Mouse (Mus musculus) erythroblast, embryonic 14.5 days (primary cell): Measurements from ENCODE around the gene Rab34. TPM values are rescaled to one million over a fixed set of nuclear protein-coding genes. Genes with fewer than 3 reads are reported as not detected.
"Not testable (repeated sequence)": the region's sequence is repeated elsewhere in the genome, so short reads cannot be mapped to it uniquely, and the experiment has no call there.

ENCODE experiments used
- H3K27me3 ChIP-seq: 2 replicates; pipeline ENCODE4 v1.6.1; 2012; ENCODE audit warnings: inconsistent platforms; ENCODE audit not compliant: control insufficient read depth
- H3K36me3 ChIP-seq: 2 replicates; pipeline ENCODE4 v1.6.1; 2012; ENCODE audit warnings: mild to moderate bottlenecking, inconsistent platforms; ENCODE audit not compliant: control insufficient read depth
- H3K4me1 ChIP-seq: 2 replicates; pipeline ENCODE4 v1.6.1; 2012; ENCODE audit warnings: inconsistent platforms; ENCODE audit not compliant: control insufficient read depth
- H3K4me3 ChIP-seq: replicated peaks from 2 replicates; pipeline ENCODE3; 2012; ENCODE audit warnings: moderate library complexity, mild to moderate bottlenecking, inconsistent platforms
- H3K9me3 ChIP-seq: 2 replicates; pipeline ENCODE4 v1.6.1; 2012; ENCODE audit warnings: low read length, inconsistent platforms, mixed read lengths; ENCODE audit not compliant: control insufficient read depth
- GATA1 ChIP-seq: IDR thresholded peaks from 2 replicates; pipeline ENCODE4 v1.6.1; 2012; ENCODE audit warnings: low read length, inconsistent platforms, mixed read lengths
- TAL1 ChIP-seq: IDR thresholded peaks from 3 replicates; pipeline ENCODE4 v1.6.1; 2012; ENCODE audit warnings: low read length, inconsistent platforms, mixed read lengths
- polyA plus RNA-seq: library from polyadenylated mRNA; stranded (reverse); fragments of >175 nt; gene quantifications from 2 replicates; pipeline ENCODE4 v1.2.3, GENCODE M21; 2012

Gene Rab34
- polyA plus RNA-seq, 1 experiment, result 0.13 TPM

GRCm38 (mm10) chr11:78177903-78178858 lies 10.0 kb upstream of the Rab34 start:
- Histone ChIP-seq H3K9me3 (no peaks in the 10 kb centered on the region), H3K4me1 (peaks cover 76% of the 10 kb centered on the region), H3K4me3 (peak overlapping the region; percentile 88), H3K36me3 (peaks cover 41% of the 10 kb centered on the region), H3K27me3 (no peaks in the 10 kb centered on the region)
- TF ChIP-seq TAL1 (no peak), GATA1 (no peak)

- H3K36me3 ChIP-seq, result peaks cover 41% of the 10 kb centered on the region
- no peaks in the 10 kb centered on the region for H3K9me3 ChIP-seq
- TF ChIP-seq GATA1, result no peak
- TF ChIP-seq TAL1, result no peak
- H3K4me3 ChIP-seq, result peak overlapping the region; percentile 88
- H3K27me3 ChIP-seq, result no peaks in the 10 kb centered on the region
- peaks cover 80% of the 10 kb centered on the region for H3K4me1 ChIP-seq
Observed at GRCm38 (mm10) chr11:78178859-78179437, 9.3 kb upstream of the Rab34 start.

GRCm38 (mm10) chr11:78179438-78179999 lies 8.7 kb upstream of the Rab34 start:
- TF ChIP-seq GATA1 (peak; percentile 68), TAL1 (no peak)
- H3K4me3 ChIP-seq, result peak overlapping the region; percentile 88
- H3K27me3 ChIP-seq, result no peaks in the 10 kb centered on the region
- no peaks in the 10 kb centered on the region for H3K9me3 ChIP-seq
- H3K4me1 ChIP-seq, result peaks cover 78% of the 10 kb centered on the region
- peaks cover 41% of the 10 kb centered on the region for H3K36me3 ChIP-seq

GRCm38 (mm10) chr11:78180081-78180761 lies 8.0 kb upstream of the Rab34 start:
- TF ChIP-seq TAL1, result no peak
- no peak for TF ChIP-seq GATA1
- H3K36me3 ChIP-seq, result peaks cover 41% of the 10 kb centered on the region
- H3K27me3 ChIP-seq, result no peaks in the 10 kb centered on the region
- H3K4me1 ChIP-seq, result peaks cover 74% of the 10 kb centered on the region
- no peaks in the 10 kb centered on the region for H3K9me3 ChIP-seq
- peak overlapping the region; percentile 88 for H3K4me3 ChIP-seq

- Histone ChIP-seq H3K4me1 (peaks cover 66% of the 10 kb centered on the region), H3K9me3 (no peaks in the 10 kb centered on the region), H3K27me3 (peaks cover 13% of the 10 kb centered on the region), H3K36me3 (peaks cover 41% of the 10 kb centered on the region), H3K4me3 (peak overlapping the region; percentile 88)
- TF ChIP-seq GATA1, result no peak
- no peak for TF ChIP-seq TAL1
Observed at GRCm38 (mm10) chr11:78181830-78182357, 6.3 kb upstream of the Rab34 start.

- TF ChIP-seq TAL1 (no peak), GATA1 (no peak)
- Histone ChIP-seq H3K27me3 (peaks cover 19% of the 10 kb centered on the region), H3K9me3 (no peaks in the 10 kb centered on the region), H3K4me1 (peaks cover 63% of the 10 kb centered on the region), H3K4me3 (peak overlapping the region; percentile 88), H3K36me3 (peaks cover 41% of the 10 kb centered on the region)
Observed at GRCm38 (mm10) chr11:78182450-78182849, 5.8 kb upstream of the Rab34 start.

GRCm38 (mm10) chr11:78182961-78183844 lies 5.0 kb upstream of the Rab34 start, which contains the start of gene Rpl23a:
Gene Rpl23a (minus strand): TSS chr11:78183584.
- H3K27me3 ChIP-seq, result peaks cover 26% of the 10 kb centered on the region
- H3K4me1 ChIP-seq, result peaks cover 56% of the 10 kb centered on the region
- peaks cover 2% of the 10 kb centered on the region; the same call in 1 of the 2 replicates for H3K9me3 ChIP-seq
- H3K4me3 ChIP-seq, result peak within 1 kb of the TSS; percentile 88
- peaks cover 41% of the 10 kb centered on the region for H3K36me3 ChIP-seq
- TF ChIP-seq TAL1, result no peak

- peaks cover 58% of the 10 kb centered on the region for H3K4me1 ChIP-seq
- peaks cover 10% of the 10 kb centered on the region; the same call in 1 of the 2 replicates for H3K9me3 ChIP-seq
- peaks cover 34% of the 10 kb centered on the region for H3K27me3 ChIP-seq
- peaks cover 37% of the 10 kb centered on the region for H3K36me3 ChIP-seq
- H3K4me3 ChIP-seq, result peak overlapping the region; percentile 88
- TF ChIP-seq GATA1, result no peak
- TF ChIP-seq TAL1, result no peak
Observed at GRCm38 (mm10) chr11:78183884-78184514, 4.2 kb upstream of the Rab34 start.

GRCm38 (mm10) chr11:78184702-78185101 lies 3.5 kb upstream of the Rab34 start:
- Histone ChIP-seq H3K36me3 (peaks cover 30% of the 10 kb centered on the region), H3K4me1 (peaks cover 58% of the 10 kb centered on the region), H3K27me3 (peaks cover 41% of the 10 kb centered on the region), H3K9me3 (peaks cover 15% of the 10 kb centered on the region)
- H3K4me3 ChIP-seq, result not testable (repeated sequence)
